Mouse (Mus musculus): ENCODE measurements around the gene Hagh.

GRCm38 (mm10) chr17:24856589-24856988 is 16.6 kb downstream of the Hagh start:
- TF ChIP-seq POLR2A (IDR thresholded peaks at IDR 0.05; ENCODE audit: insufficient read depth, low read depth, low read length) (no peak), CTCF (IDR thresholded peaks at IDR 0.05; ENCODE audit: insufficient read depth, low read depth, low read length) (no peak)
